Mouse (Mus musculus) erythroblast, embryonic 14.5 days (primary cell): Measurements from ENCODE around the gene Adora1.

Source experiments
- GATA1 ChIP-seq: IDR thresholded peaks from 2 replicates; pipeline ENCODE4 v1.6.1; 2012; ENCODE audit warnings: low read length, inconsistent platforms, mixed read lengths
- TAL1 ChIP-seq: IDR thresholded peaks from 3 replicates; pipeline ENCODE4 v1.6.1; 2012; ENCODE audit warnings: low read length, inconsistent platforms, mixed read lengths

GRCm38 (mm10) chr1:134192024-134192423 is 43.2 kb downstream of the Adora1 start:
- TF ChIP-seq GATA1 (no peak), TAL1 (no peak)
